In genomic region chr19:60153096-60153495, GRCm38 (mm10) we compare ENCODE assay signal across 24 mouse cellular contexts.
"Had no signal": no experiment of that assay in that cellular context is flagged by ENCODE, and none has a peak within 500 bp of the region (broad histone marks: within the 10 kb centered on the region; RNA-seq: fewer than 3 reads in every experiment).

No protein-coding gene starts in this region.

- H3K9ac ChIP-seq: heart, embryonic 12.5 days; hindbrain, embryonic 13.5 days; hindbrain, embryonic 15.5 days; limb, embryonic 12.5 days; liver, embryonic 13.5 days; liver, embryonic 15.5 days had no signal

- H3K4me1 ChIP-seq: heart, embryonic 12.5 days; liver, embryonic 13.5 days; liver, embryonic 15.5 days had no signal

- H3K9me3 ChIP-seq: heart, embryonic 12.5 days; hindbrain, embryonic 13.5 days; hindbrain, embryonic 15.5 days; limb, embryonic 12.5 days; liver, embryonic 13.5 days; liver, embryonic 15.5 days had no signal

- ATAC-seq: hindbrain, postnatal 0 days; intestine, embryonic 16.5 days had no signal

- H3K36me3 ChIP-seq: heart, embryonic 12.5 days; hindbrain, embryonic 13.5 days; hindbrain, embryonic 15.5 days; limb, embryonic 12.5 days; liver, embryonic 13.5 days; liver, embryonic 15.5 days had no signal

- H3K4me3 ChIP-seq: gastrocnemius, adult 2 months; heart, adult 2 months; heart, embryonic 12.5 days; hindbrain, embryonic 13.5 days; hindbrain, embryonic 15.5 days; limb, embryonic 12.5 days; liver, embryonic 13.5 days; liver, embryonic 15.5 days had no signal

- H3K4me2 ChIP-seq: heart, embryonic 12.5 days; hindbrain, embryonic 13.5 days; hindbrain, embryonic 15.5 days; limb, embryonic 12.5 days; liver, embryonic 11.5 days; liver, embryonic 13.5 days; liver, embryonic 15.5 days had no signal

- DNase-seq: gastrocnemius, adult 2 months; gastrocnemius, postnatal 14 days; gastrocnemius, postnatal 36 days; heart, adult 2 months; heart, postnatal 14 days; heart, postnatal 36 days; kidney, adult 11 months; kidney, adult 2 months; kidney, adult 9 months; kidney, postnatal 14 days; kidney, postnatal 36 days; layer of hippocampus, adult 9-11 months; layer of hippocampus, postnatal 36 days; left cerebral cortex, postnatal 4 days; liver; liver, embryonic 13.5 days had no signal

- H3K27me3 ChIP-seq: liver, embryonic 15.5 days had no signal

- H3K27ac ChIP-seq: gastrocnemius, adult 2 months; heart, adult 2 months; hindbrain, embryonic 13.5 days; hindbrain, embryonic 15.5 days; hindbrain, postnatal 0 days; limb, embryonic 12.5 days; liver, embryonic 13.5 days; liver, embryonic 15.5 days had no signal
